Mouse (Mus musculus) small intestine, adult 2 months (tissue): ENCODE results near the gene Hes6.

Source experiments
- CTCF ChIP-seq: fragments of 200-500 bp; IDR thresholded peaks from 2 replicates; pipeline ENCODE4 v1.5.1; 2012; ENCODE audit warnings: low read depth, mild to moderate bottlenecking, control low read depth, inconsistent platforms, low read length, moderate library complexity, mixed read lengths; ENCODE audit not compliant: insufficient replicate concordance, insufficient read length; ENCODE audit errors: extremely low read depth
- POLR2A ChIP-seq: fragments of 200-500 bp; IDR thresholded peaks from 2 replicates; pipeline ENCODE4 v1.6.1; 2012; ENCODE audit warnings: low read depth, mild to moderate bottlenecking, control low read depth, inconsistent platforms, low read length, moderate library complexity

DNA sequence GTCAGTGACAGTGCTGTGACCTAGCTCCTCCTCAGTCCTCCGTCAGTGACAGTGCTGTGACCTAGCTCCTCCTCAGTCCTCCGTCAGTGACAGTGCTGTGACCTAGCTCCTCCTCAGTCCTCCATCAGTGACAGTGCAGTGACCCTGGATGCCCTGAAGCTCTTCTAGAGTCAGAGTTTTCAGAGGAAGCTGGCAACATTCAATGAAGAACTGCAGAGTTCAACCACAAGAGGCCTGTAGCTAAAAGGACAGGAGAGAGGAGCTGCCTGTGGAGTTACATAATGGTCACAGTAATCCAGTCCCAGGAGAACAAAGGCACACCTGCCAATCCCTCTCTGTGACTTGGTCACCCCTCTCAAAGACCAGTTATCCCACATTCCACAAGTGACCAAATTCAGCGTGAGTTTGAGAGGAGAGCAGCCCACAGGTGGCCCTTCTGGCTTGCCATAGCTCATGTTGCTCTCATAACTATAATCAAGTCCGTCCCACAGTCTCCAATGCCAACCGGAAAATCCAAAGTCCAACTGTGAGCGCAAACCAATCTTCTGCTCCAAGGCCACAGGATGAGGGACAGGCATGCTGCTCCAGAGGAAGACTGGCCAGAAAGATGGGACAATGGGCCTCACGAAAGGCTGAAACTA, 28.6 kb upstream of the Hes6 start:
- TF ChIP-seq CTCF: no peak
- peak; percentile 59; the same call in 1 of the 2 replicates for TF ChIP-seq POLR2A
